Mouse (Mus musculus): ENCODE results near the gene Wfikkn2. TPM values are rescaled to one million over a fixed set of nuclear protein-coding genes. Genes with fewer than 3 reads are reported as not detected.

The Wfikkn2 gene
- total RNA-seq (2021) = 1 to 10 TPM; 1.5 to 1.8 TPM
- long read RNA-seq, experiment 1 = 0 reads
- long read RNA-seq, experiment 2, partial matches to known transcripts = 0 of 1 reads
- long read RNA-seq, experiment 2, other reads (novel, unspliced or antisense) = 1 of 1 reads

- DNase-seq = no peak
- intact Hi-C loops (cut with DNase I) = no loop called here
Observed at GRCm38 (mm10) chr11:94245955-94246788, at the start of gene Wfikkn2. Gene Wfikkn2, minus strand, starts transcription at chr11:94246005.

GRCm38 (mm10) chr11:94294996-94295845 is 49.4 kb upstream of the Wfikkn2 start:
- no peak for DNase-seq
- intact Hi-C loops (cut with DNase I) = no loop called here

GRCm38 (mm10) chr11:94290062-94290740 is 44.4 kb upstream of the Wfikkn2 start:
- intact Hi-C loops (cut with DNase I) = no loop called here
- no peak for DNase-seq

GRCm38 (mm10) chr11:94287105-94287504 is 41.3 kb upstream of the Wfikkn2 start:
- intact Hi-C loops (cut with DNase I) = no loop called here
- DNase-seq = no peak

- intact Hi-C loops (cut with DNase I) = no loop called here
- no peak for DNase-seq
Observed at GRCm38 (mm10) chr11:94285886-94286574, 40.2 kb upstream of the Wfikkn2 start.

- DNase-seq = no peak
- intact Hi-C loops (cut with DNase I) = no loop called here
Observed at GRCm38 (mm10) chr11:94283536-94284099, 37.8 kb upstream of the Wfikkn2 start.

GRCm38 (mm10) chr11:94282291-94282690 is 36.5 kb upstream of the Wfikkn2 start:
- intact Hi-C loops (cut with DNase I) = no loop called here

GRCm38 (mm10) chr11:94281199-94282181 is 35.7 kb upstream of the Wfikkn2 start, which contains the start of gene Gm21885:
Gene Gm21885, plus strand, starts transcription at chr11:94281873.
- peak; percentile 40 to 60 for DNase-seq
- intact Hi-C loops (cut with DNase I) = no loop called here

More at GRCm38 (mm10) chr11:94282291-94282690, 36.5 kb upstream of the Wfikkn2 start:
- no peak for DNase-seq

GRCm38 (mm10) chr11:94276869-94277337 is 31.1 kb upstream of the Wfikkn2 start:
- intact Hi-C loops (cut with DNase I) = loop anchor here (1.0 kb wide), 1 partner anchor 148 kb away; no protein-coding TSS in a partner anchor

GRCm38 (mm10) chr11:94275686-94276085 is 29.9 kb upstream of the Wfikkn2 start:
- DNase-seq = no peak
- intact Hi-C loops (cut with DNase I) = loop anchor here (1.0 kb wide), 1 partner anchor 39 kb away; no protein-coding TSS in a partner anchor

More at GRCm38 (mm10) chr11:94276869-94277337, 31.1 kb upstream of the Wfikkn2 start:
- DNase-seq = peak; percentile 90 to 93

- intact Hi-C loops (cut with DNase I) = loop anchor here (1.0 kb wide), 1 partner anchor 39 kb away; no protein-coding TSS in a partner anchor
- DNase-seq = no peak
Observed at GRCm38 (mm10) chr11:94275226-94275625, 29.4 kb upstream of the Wfikkn2 start.

- intact Hi-C loops (cut with DNase I) = no loop called here
- no peak for DNase-seq
Observed at GRCm38 (mm10) chr11:94274206-94274867, 28.5 kb upstream of the Wfikkn2 start.

- intact Hi-C loops (cut with DNase I) = no loop called here
- no peak for DNase-seq
Observed at GRCm38 (mm10) chr11:94272960-94273927, 27.4 kb upstream of the Wfikkn2 start.

GRCm38 (mm10) chr11:94271015-94271414 is 25.2 kb upstream of the Wfikkn2 start:
- DNase-seq = no peak
- intact Hi-C loops (cut with DNase I) = no loop called here

- intact Hi-C loops (cut with DNase I) = no loop called here
- DNase-seq = no peak
Observed at GRCm38 (mm10) chr11:94269906-94270305, 24.1 kb upstream of the Wfikkn2 start.

GRCm38 (mm10) chr11:94268761-94269160 is 23.0 kb upstream of the Wfikkn2 start:
- intact Hi-C loops (cut with DNase I) = no loop called here
- DNase-seq = no peak

Measured in heart, postnatal 14 days (tissue).